Mouse (Mus musculus) heart, embryonic 16.5 days (tissue): Measurements from ENCODE around the gene S100a3. TPM values are rescaled to one million over a fixed set of nuclear protein-coding genes. Genes with fewer than 3 reads are reported as not detected.

Experiments used
- ATAC-seq: fragments of 200-750 bp; cut with Nextera tagmentation; replicated peaks from 2 replicates; pipeline ENCODE4 v1.8.0; 2017; ENCODE audit warnings: moderate number of reproducible peaks; ENCODE audit not compliant: insufficient read depth, low FRiP score; ENCODE audit errors: extremely low read depth
- H3K27ac ChIP-seq: fragments of 300-500 bp; sonication (generic); 2 replicates; pipeline ENCODE4 v1.5.1; 2014; ENCODE audit warnings: mild to moderate bottlenecking, low read length, control low read depth, moderate library complexity
- H3K27me3 ChIP-seq: fragments of 300-500 bp; sonication (generic); 2 replicates; pipeline ENCODE4 v1.6.1; 2014; ENCODE audit warnings: low read length, mixed read lengths; ENCODE audit not compliant: control insufficient read depth, insufficient read depth
- H3K36me3 ChIP-seq: fragments of 300-500 bp; sonication (generic); 2 replicates; pipeline ENCODE4 v1.6.1; 2014; ENCODE audit not compliant: control insufficient read depth, insufficient read depth
- H3K4me1 ChIP-seq: fragments of 300-500 bp; sonication (generic); 2 replicates; pipeline ENCODE4 v1.6.1; 2014; ENCODE audit warnings: low read length, mixed read lengths; ENCODE audit not compliant: control insufficient read depth, insufficient read depth
- H3K4me2 ChIP-seq: fragments of 300-500 bp; sonication (generic); 2 replicates; pipeline ENCODE4 v1.6.1; 2014; ENCODE audit warnings: low read depth, mild to moderate bottlenecking, control low read depth, low read length
- H3K4me3 ChIP-seq: fragments of 300-500 bp; sonication (generic); 2 replicates; pipeline ENCODE4 v1.5.1; 2014; ENCODE audit warnings: mild to moderate bottlenecking, control low read depth, low read length
- H3K9ac ChIP-seq: fragments of 300-500 bp; sonication (generic); 2 replicates; pipeline ENCODE4 v1.6.1; 2014; ENCODE audit warnings: low read length, control low read depth
- H3K9me3 ChIP-seq: fragments of 300-500 bp; sonication (generic); replicated peaks from 2 replicates; pipeline ENCODE4 v1.6.1; 2016; ENCODE audit warnings: low read length; ENCODE audit not compliant: control insufficient read depth
- WGBS: fragments of 180-500 bp; shearing (Covaris S2); extraction: QIAGEN DNeasy Blood & Tissue Kit; methylation state at CpG from one replicate; pipeline ENCODE4 v1.1.7; 2014; 5-methylcytosine and 5-hydroxymethylcytosine counted together
- polyA plus RNA-seq: library from polyadenylated mRNA; unstranded; fragments of >200 nt; fragmentation: Nextera tagmentation; extraction: Ambion mirVana; gene quantifications from 2 replicates; pipeline ENCODE4 v1.2.1, GENCODE M21; 2015

Gene S100a3
- polyA plus RNA-seq, 1 experiment from 2014 or later: 3.8 TPM

- 52% methylated on average over 4 of the region's 4 CpGs for WGBS
- Histone ChIP-seq H3K4me1 (peaks cover 10% of the 10 kb centered on the region), H3K36me3 (no peaks in the 10 kb centered on the region), H3K4me2 (no peak overlapping the region), H3K9ac (no peak overlapping the region), H3K27me3 (no peaks in the 10 kb centered on the region), H3K9me3 (no peaks in the 10 kb centered on the region), H3K4me3 (no peak overlapping the region), H3K27ac (no peak overlapping the region)
- no peak for ATAC-seq
Measured at GRCm38 (mm10) chr3:90612061-90612460, 51.7 kb downstream of the S100a3 start.

- H3K27me3 ChIP-seq: no peaks in the 10 kb centered on the region
- WGBS: 3% methylated on average over 23 of the region's 23 CpGs
- no peaks in the 10 kb centered on the region for H3K36me3 ChIP-seq
- peak within 1 kb of the TSS; percentile 47 for H3K4me3 ChIP-seq
- peak within 1 kb of the TSS; percentile 74 for H3K4me2 ChIP-seq
- H3K9me3 ChIP-seq: no peaks in the 10 kb centered on the region
- H3K4me1 ChIP-seq: peaks cover 10% of the 10 kb centered on the region
- ATAC-seq: peak; percentile 63; the same call in 1 of the 2 replicates
- peak within 1 kb of the TSS; percentile 56 for H3K9ac ChIP-seq
- no peak within 1 kb of the TSS for H3K27ac ChIP-seq
Measured at GRCm38 (mm10) chr3:90612728-90613291, 52.4 kb downstream of the S100a3 start, which contains the start of gene S100a6. Gene S100a6 (plus strand): TSS chr3:90612882.

GRCm38 (mm10) chr3:90613461-90614147 lies 53.2 kb downstream of the S100a3 start:
- Histone ChIP-seq H3K4me3 (peak overlapping the region; percentile 47), H3K27me3 (no peaks in the 10 kb centered on the region), H3K4me2 (peak overlapping the region; percentile 74), H3K9me3 (no peaks in the 10 kb centered on the region), H3K9ac (no peak overlapping the region; the same call in 1 of the 2 replicates), H3K36me3 (no peaks in the 10 kb centered on the region), H3K27ac (no peak overlapping the region), H3K4me1 (peaks cover 10% of the 10 kb centered on the region)
- 57% methylated on average over 7 of the region's 7 CpGs for WGBS
- ATAC-seq: no peak

GRCm38 (mm10) chr3:90614148-90614530 lies 53.8 kb downstream of the S100a3 start:
- H3K36me3 ChIP-seq: no peaks in the 10 kb centered on the region
- H3K4me2 ChIP-seq: peak overlapping the region; percentile 4; the same call in 1 of the 2 replicates
- H3K27ac ChIP-seq: no peak overlapping the region
- H3K4me1 ChIP-seq: peaks cover 10% of the 10 kb centered on the region
- H3K9ac ChIP-seq: no peak overlapping the region
- no peaks in the 10 kb centered on the region for H3K27me3 ChIP-seq
- no peak for ATAC-seq
- no peaks in the 10 kb centered on the region for H3K9me3 ChIP-seq
- WGBS: 82% methylated on average over 6 of the region's 6 CpGs
- H3K4me3 ChIP-seq: no peak overlapping the region

GRCm38 (mm10) chr3:90614611-90615251 lies 54.4 kb downstream of the S100a3 start:
- no peak overlapping the region for H3K27ac ChIP-seq
- no peak overlapping the region for H3K9ac ChIP-seq

GRCm38 (mm10) chr3:90615415-90615814 lies 55.0 kb downstream of the S100a3 start:
- Histone ChIP-seq H3K9me3 (no peaks in the 10 kb centered on the region), H3K9ac (no peak overlapping the region), H3K27ac (no peak overlapping the region), H3K4me1 (peaks cover 10% of the 10 kb centered on the region), H3K27me3 (no peaks in the 10 kb centered on the region), H3K4me2 (peak overlapping the region; percentile 43), H3K4me3 (no peak overlapping the region; the same call in 1 of the 2 replicates), H3K36me3 (no peaks in the 10 kb centered on the region)
- WGBS: 6% methylated on average over 7 of the region's 7 CpGs
- peak; percentile 57 for ATAC-seq

More at GRCm38 (mm10) chr3:90614611-90615251, 54.4 kb downstream of the S100a3 start:
- 76% methylated on average over 11 of the region's 11 CpGs for WGBS
- Histone ChIP-seq H3K4me3 (no peak overlapping the region), H3K4me1 (peaks cover 10% of the 10 kb centered on the region), H3K27me3 (no peaks in the 10 kb centered on the region), H3K36me3 (no peaks in the 10 kb centered on the region), H3K4me2 (peak overlapping the region; percentile 43; the same call in 1 of the 2 replicates), H3K9me3 (no peaks in the 10 kb centered on the region)
- no peak for ATAC-seq

GRCm38 (mm10) chr3:90615911-90616310 lies 55.5 kb downstream of the S100a3 start:
- H3K4me2 ChIP-seq: peak overlapping the region; percentile 43; the same call in 1 of the 2 replicates

GRCm38 (mm10) chr3:90617586-90617985 lies 57.2 kb downstream of the S100a3 start:
- peaks cover 10% of the 10 kb centered on the region for H3K4me1 ChIP-seq
- H3K27me3 ChIP-seq: no peaks in the 10 kb centered on the region
- H3K4me3 ChIP-seq: no peak overlapping the region
- no peaks in the 10 kb centered on the region for H3K9me3 ChIP-seq
- no peak overlapping the region for H3K9ac ChIP-seq
- H3K4me2 ChIP-seq: no peak overlapping the region
- H3K36me3 ChIP-seq: no peaks in the 10 kb centered on the region
- WGBS: 23% methylated on average over 1 of the region's 1 CpGs
- ATAC-seq: no peak
- H3K27ac ChIP-seq: no peak overlapping the region

More at GRCm38 (mm10) chr3:90615911-90616310, 55.5 kb downstream of the S100a3 start:
- Histone ChIP-seq H3K9ac (no peak overlapping the region), H3K36me3 (no peaks in the 10 kb centered on the region), H3K27ac (no peak overlapping the region), H3K4me3 (no peak overlapping the region), H3K9me3 (no peaks in the 10 kb centered on the region), H3K27me3 (no peaks in the 10 kb centered on the region), H3K4me1 (peaks cover 10% of the 10 kb centered on the region)
- 67% methylated on average over 1 of the region's 1 CpGs for WGBS
- ATAC-seq: no peak

GRCm38 (mm10) chr3:90621552-90621951 lies 61.2 kb downstream of the S100a3 start:
- Histone ChIP-seq H3K27ac (no peak overlapping the region), H3K4me2 (no peak overlapping the region), H3K36me3 (no peaks in the 10 kb centered on the region), H3K27me3 (no peaks in the 10 kb centered on the region), H3K4me3 (no peak overlapping the region), H3K9ac (no peak overlapping the region), H3K9me3 (no peaks in the 10 kb centered on the region), H3K4me1 (peaks cover 5% of the 10 kb centered on the region)
- WGBS: 38% methylated on average over 7 of the region's 7 CpGs
- ATAC-seq: no peak
